Mouse (Mus musculus): ENCODE measurements around the gene C8g. TPM values are rescaled to one million over a fixed set of nuclear protein-coding genes. Genes with fewer than 3 reads are reported as not detected.

The C8g gene
- total and polyA plus RNA-seq, 3 experiments = 2.3 to 5.1 TPM; not detected in 1

- Histone ChIP-seq H3K36me3 (ENCODE audit: control insufficient read depth in 1 of 2, insufficient read depth in 2 of 2, low read length in 2 of 2) (no peaks in the 10 kb centered on the region), H3K27ac (ENCODE audit: control insufficient read depth, low read depth, low read length) (no peak within 1 kb of the TSS), H3K4me3 (ENCODE audit: control insufficient read depth in 1 of 2, insufficient read depth in 1 of 2, low read depth in 2 of 2, low read length in 2 of 2) (no peak within 1 kb of the TSS), H3K79me2 (ENCODE audit: control insufficient read depth, insufficient read depth, low read length, poor library complexity) (peaks cover 8% of the 10 kb centered on the region; the same call in 1 of the 2 replicates), H3K9me3 (replicated peaks; ENCODE audit: insufficient read depth, low read length) (no peaks in the 10 kb centered on the region), H3K4me1 (ENCODE audit: control insufficient read depth in 1 of 2, insufficient read depth in 2 of 2, low read length in 2 of 2) (peaks cover 2 to 9% of the 10 kb centered on the region in 2 experiments; a peak in 3 of 4 replicates), H3K9ac (ENCODE audit: control insufficient read depth, low read depth, low read length, poor library complexity, severe bottlenecking) (no peak within 1 kb of the TSS), H3K27me3 (ENCODE audit: control insufficient read depth in 1 of 2, insufficient read depth in 2 of 2, low read length in 2 of 2) (no peaks in the 10 kb centered on the region)
- DNase-seq (ENCODE audit: low read depth, low spot score) = no peak
- no peak for TF ChIP-seq SMC3 (IDR thresholded peaks at IDR 0.05; ENCODE audit: low read depth, low read length)
- no peak for TF ChIP-seq MXI1 (IDR thresholded peaks at IDR 0.05; ENCODE audit: low read depth, low read length)
- TF ChIP-seq POLR2AphosphoS2 (IDR thresholded peaks at IDR 0.05; ENCODE audit: low read length) = no peak
- no peak for TF ChIP-seq HCFC1 (IDR thresholded peaks at IDR 0.05; ENCODE audit: low read depth, low read length)
- no peak for TF ChIP-seq JUND (IDR thresholded peaks at IDR 0.05; ENCODE audit: low read depth, low read length)
- TF ChIP-seq ZC3H11A (IDR thresholded peaks at IDR 0.05; ENCODE audit: low read depth, low read length) = no peak
- no peak for TF ChIP-seq NELFE (IDR thresholded peaks at IDR 0.05; ENCODE audit: low read depth, low read length)
- no peak for TF ChIP-seq MAZ (IDR thresholded peaks at IDR 0.05; ENCODE audit: low read depth, low read length)
- TF ChIP-seq BHLHE40 (IDR thresholded peaks at IDR 0.05; ENCODE audit: borderline replicate concordance, low read depth, low read length) = no peak
- no peak for TF ChIP-seq CHD2 (IDR thresholded peaks at IDR 0.05; ENCODE audit: low read length)
- TF ChIP-seq ZMIZ1 (IDR thresholded peaks at IDR 0.05; ENCODE audit: low read depth, low read length) = no peak
- no peak for TF ChIP-seq ZNF384 (IDR thresholded peaks at IDR 0.05; ENCODE audit: low read depth, low read length)
- TF ChIP-seq ETS1 (IDR thresholded peaks at IDR 0.05; ENCODE audit: low read depth, low read length) = no peak
- TF ChIP-seq MAFK (IDR thresholded peaks at IDR 0.05; ENCODE audit: borderline replicate concordance, low read depth, low read length) = no peak
- TF ChIP-seq UBTF (IDR thresholded peaks at IDR 0.05; ENCODE audit: borderline replicate concordance, insufficient read depth, low read depth, low read length) = no peak
- no peak for TF ChIP-seq RCOR1 (IDR thresholded peaks at IDR 0.05; ENCODE audit: low read depth, low read length)
Observed at GRCm38 (mm10) chr2:25456205-25456953, 45.1 kb downstream of the C8g start, which contains the start of gene Clic3. Gene Clic3, plus strand, starts transcription at chr2:25456838.

- Histone ChIP-seq H3K4me3 (ENCODE audit: control insufficient read depth in 1 of 2, insufficient read depth in 1 of 2, low read depth in 2 of 2, low read length in 2 of 2) (no peak overlapping the region), H3K79me2 (ENCODE audit: control insufficient read depth, insufficient read depth, low read length, poor library complexity) (no peaks in the 10 kb centered on the region), H3K9me3 (replicated peaks; ENCODE audit: insufficient read depth, low read length) (no peaks in the 10 kb centered on the region), H3K9ac (ENCODE audit: control insufficient read depth, low read depth, low read length, poor library complexity, severe bottlenecking) (no peak overlapping the region), H3K27ac (ENCODE audit: control insufficient read depth, low read depth, low read length) (no peak overlapping the region), H3K27me3 (ENCODE audit: control insufficient read depth in 1 of 2, insufficient read depth in 2 of 2, low read length in 2 of 2) (no peaks in the 10 kb centered on the region), H3K4me1 (ENCODE audit: control insufficient read depth in 1 of 2, insufficient read depth in 2 of 2, low read length in 2 of 2) (no peaks in the 10 kb centered on the region), H3K36me3 (ENCODE audit: control insufficient read depth in 1 of 2, insufficient read depth in 2 of 2, low read length in 2 of 2) (no peaks in the 10 kb centered on the region)
- DNase-seq (ENCODE audit: low read depth, low spot score) = no peak
- TF ChIP-seq TBP (IDR thresholded peaks at IDR 0.05; ENCODE audit: low read depth, low read length) (no peak), MAZ (IDR thresholded peaks at IDR 0.05; ENCODE audit: low read depth, low read length) (no peak), ZMIZ1 (IDR thresholded peaks at IDR 0.05; ENCODE audit: low read depth, low read length) (no peak), GABPA (IDR thresholded peaks at IDR 0.05; ENCODE audit: low read depth, low read length) (no peak), CHD2 (IDR thresholded peaks at IDR 0.05; ENCODE audit: low read length) (no peak), JUND (IDR thresholded peaks at IDR 0.05; ENCODE audit: low read depth, low read length) (no peak)
Observed at GRCm38 (mm10) chr2:25452951-25453350, 48.6 kb downstream of the C8g start.

Measured in MEL (cell line).